Mouse (Mus musculus): ENCODE results near the gene Rabep2. TPM values are rescaled to one million over a fixed set of nuclear protein-coding genes. Genes with fewer than 3 reads are reported as not detected.
A peak's percentile ranks its signal among the peaks of the same experiment; 100 is the strongest.

The Rabep2 gene
- total RNA-seq, 2 experiments from 2014 or later: 7.5 to 9.0 TPM

GRCm38 (mm10) chr7:126428154-126428553 lies 405 bp upstream of the Rabep2 start:
- intact Hi-C loops (cut with DNase I): loop anchor here (2.0 kb wide), 2 partner anchors 29 to 47 kb away; partner anchors contain the start of gene Sh2b1
- no peak for DNase-seq

DNA sequence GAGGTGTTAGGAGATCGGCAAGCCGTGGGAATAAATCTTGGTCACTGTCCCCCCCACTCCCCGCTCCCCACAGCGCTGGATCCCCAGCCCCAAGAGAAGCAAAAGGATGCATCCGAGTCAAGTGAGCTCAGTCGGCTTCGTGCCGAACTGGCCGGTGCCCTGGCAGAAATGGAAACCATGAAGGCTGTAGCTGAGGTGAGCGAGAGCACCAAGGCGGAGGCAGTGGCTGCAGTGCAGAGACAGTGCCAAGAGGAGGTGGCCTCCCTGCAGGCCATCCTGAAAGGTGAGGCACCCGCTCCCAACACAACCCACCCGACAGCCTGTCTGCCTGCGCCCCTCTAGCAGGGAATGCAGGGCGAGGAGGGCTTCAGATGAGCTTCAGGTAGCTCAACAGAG lies 942 bp downstream of the Rabep2 start:
- intact Hi-C loops (cut with DNase I): loop anchor here (2.0 kb wide), 2 partner anchors 31 to 45 kb away; partner anchors contain the start of gene Sh2b1
- DNase-seq: no peak

GRCm38 (mm10) chr7:126430167-126430566 lies 1.6 kb downstream of the Rabep2 start:
- DNase-seq: no peak
- intact Hi-C loops (cut with DNase I): no loop called here

DNA sequence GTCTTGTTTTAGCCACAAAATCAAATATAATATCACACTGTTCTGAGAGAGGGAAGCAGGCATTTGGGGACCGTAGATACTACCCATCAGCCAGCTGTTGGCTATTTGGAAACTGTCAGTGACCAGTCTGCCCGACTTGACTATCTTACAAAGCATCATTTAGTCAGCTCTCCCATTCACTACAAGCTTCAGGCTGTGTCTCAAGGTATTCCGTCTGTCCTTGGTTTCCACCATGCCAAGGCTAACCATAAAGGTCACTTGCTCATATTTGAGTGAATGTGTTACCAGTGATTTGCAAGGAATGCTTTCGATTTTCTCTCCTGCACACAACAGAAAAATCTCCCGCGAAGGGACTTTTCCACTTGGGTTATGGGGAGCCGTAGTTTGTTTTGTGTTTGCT lies 6.2 kb downstream of the Rabep2 start:
- intact Hi-C loops (cut with DNase I): no loop called here
- no peak for DNase-seq

DNA sequence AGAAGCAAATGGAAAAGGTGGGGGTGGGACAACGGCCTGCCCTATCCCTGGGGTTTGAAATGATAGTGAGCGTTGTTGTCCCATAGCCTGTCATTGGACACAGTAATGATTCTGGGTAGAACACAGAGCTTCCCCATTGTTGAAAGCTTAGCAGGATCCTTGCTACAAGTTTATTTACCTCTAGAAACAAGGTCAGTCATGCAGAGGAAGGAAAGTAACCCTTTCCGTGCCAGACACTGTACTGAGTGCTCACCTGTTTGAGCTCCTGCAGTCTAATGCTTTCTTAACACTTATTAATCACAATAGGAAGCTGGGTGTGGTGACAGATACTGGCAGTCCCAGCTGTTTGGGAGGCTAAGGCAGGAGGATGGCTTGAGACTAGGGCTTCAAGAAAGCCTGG lies 7.2 kb downstream of the Rabep2 start:
- intact Hi-C loops (cut with DNase I): loop anchor here (2.0 kb wide), 1 partner anchor 31 kb away; no protein-coding TSS in a partner anchor
- DNase-seq: no peak

DNA sequence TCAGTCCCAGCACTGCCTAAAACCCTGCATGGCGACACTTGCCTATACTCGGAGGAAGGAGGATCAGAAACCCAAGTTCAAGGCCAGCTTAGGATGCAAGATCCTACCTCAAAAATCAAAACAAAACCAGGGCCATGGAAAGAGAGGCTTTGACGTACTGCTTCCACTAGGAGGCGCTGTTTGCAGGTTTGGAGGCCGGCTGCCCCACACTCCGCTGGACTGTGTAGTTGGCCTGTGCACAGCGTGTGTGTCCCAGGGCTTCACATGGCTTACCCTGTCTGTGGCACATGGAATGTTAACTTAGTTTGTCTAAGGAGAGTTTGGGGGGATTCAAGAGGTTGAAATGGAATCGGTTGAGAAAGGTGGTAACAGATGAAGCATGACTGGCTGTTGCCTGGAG lies 8.3 kb downstream of the Rabep2 start:
- intact Hi-C loops (cut with DNase I): loop anchor here (2.0 kb wide), 1 partner anchor 30 kb away; no protein-coding TSS in a partner anchor
- DNase-seq: peak; percentile 62 to 73

DNA sequence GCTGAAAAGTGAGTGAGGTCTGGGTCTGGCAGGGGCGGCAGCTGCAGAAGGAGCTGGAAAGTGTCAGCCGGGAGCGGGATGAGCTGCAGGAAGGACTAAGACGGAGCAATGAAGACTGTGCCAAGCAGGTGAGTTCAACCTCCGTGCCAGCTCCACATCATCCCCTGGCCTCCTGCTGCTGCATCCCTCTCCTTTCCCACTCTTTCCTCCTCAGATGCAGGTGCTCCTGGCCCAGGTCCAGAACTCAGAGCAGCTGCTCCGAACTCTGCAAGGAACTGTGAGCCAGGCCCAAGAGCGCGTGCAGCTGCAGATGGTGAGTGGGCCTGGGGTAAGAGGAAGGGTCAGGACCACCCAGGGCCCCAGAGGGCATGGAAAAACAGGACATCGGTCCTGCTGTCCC lies 11.6 kb downstream of the Rabep2 start:
- intact Hi-C loops (cut with DNase I): no loop called here
- DNase-seq: no peak

DNA sequence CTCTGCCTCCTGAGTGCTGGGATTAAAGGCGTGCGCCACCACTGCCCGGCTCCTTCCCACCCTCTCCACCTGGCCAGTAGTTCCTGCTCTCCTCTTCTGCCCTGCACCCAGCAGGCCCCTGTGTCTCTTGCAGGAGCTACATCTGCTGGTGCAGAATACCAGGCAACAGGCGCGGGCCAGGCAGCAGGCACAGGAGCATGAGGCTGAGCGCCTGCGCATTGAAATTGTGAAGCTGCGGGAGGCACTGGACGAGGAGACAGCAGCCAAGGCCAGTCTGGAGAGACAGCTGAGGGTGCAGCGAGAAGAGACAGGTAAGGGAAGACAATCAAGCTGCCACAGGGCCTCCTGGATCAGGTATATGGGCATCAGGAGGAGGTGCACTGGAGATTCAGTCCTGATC lies 15.4 kb downstream of the Rabep2 start:
- DNase-seq: no peak
- intact Hi-C loops (cut with DNase I): no loop called here

- no peak for DNase-seq
- intact Hi-C loops (cut with DNase I): no loop called here
These were observed 16.0 kb downstream of the Rabep2 start for GRCm38 (mm10) chr7:126444536-126444935.

GRCm38 (mm10) chr7:126445104-126445815 lies 16.7 kb downstream of the Rabep2 start:
- intact Hi-C loops (cut with DNase I): no loop called here
- no peak for DNase-seq

DNA sequence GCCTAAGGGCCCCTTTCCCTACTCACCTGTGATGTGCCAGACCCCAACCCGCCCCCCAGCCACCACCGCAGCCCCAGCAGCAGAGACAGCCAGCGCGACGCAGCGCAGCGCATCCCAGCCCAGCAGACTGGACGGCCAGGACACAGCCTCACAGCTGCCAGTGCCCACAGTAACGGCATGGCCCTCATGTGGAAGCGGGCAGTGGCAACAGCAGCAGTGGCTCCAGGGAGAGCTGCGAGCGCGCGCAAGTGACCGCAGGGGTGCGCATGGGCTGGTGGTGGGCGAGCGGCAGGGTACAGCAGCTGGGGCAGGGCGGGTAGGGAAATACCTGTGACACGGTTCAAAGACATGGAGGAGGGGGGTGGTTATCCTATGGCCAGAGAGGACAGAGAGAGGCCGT lies 17.7 kb downstream of the Rabep2 start:
- intact Hi-C loops (cut with DNase I): no loop called here
- DNase-seq: no peak

GRCm38 (mm10) chr7:126448481-126448880 lies 19.9 kb downstream of the Rabep2 start:
- DNase-seq: no peak
- intact Hi-C loops (cut with DNase I): no loop called here

- intact Hi-C loops (cut with DNase I): no loop called here
- no peak for DNase-seq
These were observed 21.4 kb downstream of the Rabep2 start for GRCm38 (mm10) chr7:126449991-126450390.

DNA sequence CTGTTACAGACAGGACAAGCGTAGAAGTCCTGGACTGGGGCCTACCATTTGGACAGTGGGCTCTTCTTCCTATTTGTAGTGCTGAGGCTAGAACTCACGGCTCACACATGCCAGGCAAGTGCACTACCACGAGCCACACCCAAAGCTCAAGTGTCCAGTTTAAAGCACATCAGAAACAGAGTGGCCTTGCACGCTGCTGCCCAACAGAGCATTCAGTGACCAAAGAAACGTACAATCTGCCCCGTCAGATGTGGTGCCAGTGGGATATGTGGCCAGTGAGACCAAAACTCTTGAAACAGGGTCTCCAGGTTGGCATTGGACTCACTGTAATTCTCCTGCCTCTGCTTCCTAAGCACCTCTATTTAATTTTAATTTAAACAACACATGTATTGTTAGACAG lies 22.1 kb downstream of the Rabep2 start:
- intact Hi-C loops (cut with DNase I): no loop called here
- no peak for DNase-seq

DNA sequence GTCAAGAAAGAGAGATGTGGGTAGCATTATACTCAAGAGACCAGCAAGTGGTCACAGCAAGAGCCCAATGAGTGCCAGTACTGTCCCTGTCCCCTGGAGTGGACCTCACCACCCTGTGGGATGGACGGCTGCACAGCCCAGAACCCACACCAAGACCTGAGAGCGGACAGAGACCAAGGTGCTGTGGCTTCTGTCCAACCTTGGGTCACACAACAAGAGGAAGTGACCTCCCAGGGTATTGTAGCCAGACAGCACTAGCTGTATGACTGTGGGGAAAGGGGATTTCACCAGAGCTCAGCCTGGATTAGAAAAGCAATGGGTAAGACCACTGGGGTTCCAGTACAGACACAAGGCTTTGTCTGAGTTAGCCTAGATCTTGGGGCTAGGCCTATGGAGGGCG lies 23.7 kb downstream of the Rabep2 start:
- intact Hi-C loops (cut with DNase I): no loop called here
- no peak for DNase-seq

DNA sequence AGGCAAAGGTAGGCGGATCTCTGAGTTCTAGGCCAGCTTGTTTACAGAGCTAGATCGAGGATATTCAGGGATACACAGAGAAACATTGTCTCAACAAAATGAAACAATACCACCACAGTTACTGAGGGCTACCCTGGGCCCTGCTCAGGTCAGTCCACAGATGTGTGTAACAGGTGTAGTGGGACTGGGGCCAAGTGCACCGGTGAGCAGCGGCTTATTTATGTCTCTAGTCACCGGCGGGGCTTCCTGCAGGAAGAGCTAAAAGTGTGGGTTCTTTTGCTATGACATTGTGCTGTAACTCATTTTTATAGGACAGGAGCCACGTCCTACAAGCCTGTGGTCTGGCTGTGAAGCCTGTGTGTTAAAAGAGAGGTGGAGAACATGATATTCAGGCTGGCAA lies 25.3 kb downstream of the Rabep2 start:
- DNase-seq: no peak
- intact Hi-C loops (cut with DNase I): no loop called here

- no peak for DNase-seq
- intact Hi-C loops (cut with DNase I): no loop called here
These were observed 26.7 kb downstream of the Rabep2 start for GRCm38 (mm10) chr7:126455242-126455641.

DNA sequence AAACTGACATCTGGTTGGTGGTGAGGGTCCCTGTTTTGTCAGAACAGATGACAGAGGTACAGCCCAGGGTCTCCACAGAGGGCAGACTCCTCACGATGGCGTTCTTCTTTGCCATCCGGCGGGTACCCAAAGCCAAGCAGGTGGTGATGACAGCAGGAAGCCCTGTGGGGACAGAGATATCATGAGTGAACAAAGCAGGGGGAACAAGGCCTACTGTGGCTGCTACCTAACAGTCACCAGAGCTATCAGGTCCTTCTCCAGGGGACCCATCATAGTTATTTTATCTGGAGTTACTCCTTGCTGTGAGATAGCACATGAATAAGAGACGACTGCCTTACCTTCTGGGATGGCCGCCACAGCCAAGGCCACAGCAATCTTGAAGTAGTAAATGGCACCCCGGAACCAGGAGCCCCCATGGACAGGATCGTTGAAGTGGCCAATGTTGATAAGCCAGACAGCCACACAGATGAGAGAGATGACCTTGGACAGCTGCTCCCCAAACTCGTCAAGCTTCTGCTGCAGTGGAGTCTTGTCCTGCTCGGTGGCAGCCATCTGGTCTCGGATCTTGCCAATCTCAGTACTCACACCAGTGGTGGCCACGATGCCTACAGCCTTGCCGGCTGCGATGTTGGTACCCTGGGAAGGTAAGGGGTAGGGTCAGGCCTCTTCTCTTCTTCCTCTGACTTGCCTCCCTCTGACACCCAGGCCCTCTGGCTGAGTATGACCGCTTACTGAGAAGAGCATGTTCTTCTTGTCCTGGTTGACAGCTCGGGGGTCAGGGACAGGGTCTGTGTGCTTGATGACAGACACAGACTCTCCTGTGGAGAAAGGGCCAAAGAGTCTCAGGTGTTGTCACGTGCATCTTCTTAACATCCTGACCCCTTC lies 28.1 kb downstream of the Rabep2 start:
- intact Hi-C loops (cut with DNase I): no loop called here
- no peak for DNase-seq

DNA sequence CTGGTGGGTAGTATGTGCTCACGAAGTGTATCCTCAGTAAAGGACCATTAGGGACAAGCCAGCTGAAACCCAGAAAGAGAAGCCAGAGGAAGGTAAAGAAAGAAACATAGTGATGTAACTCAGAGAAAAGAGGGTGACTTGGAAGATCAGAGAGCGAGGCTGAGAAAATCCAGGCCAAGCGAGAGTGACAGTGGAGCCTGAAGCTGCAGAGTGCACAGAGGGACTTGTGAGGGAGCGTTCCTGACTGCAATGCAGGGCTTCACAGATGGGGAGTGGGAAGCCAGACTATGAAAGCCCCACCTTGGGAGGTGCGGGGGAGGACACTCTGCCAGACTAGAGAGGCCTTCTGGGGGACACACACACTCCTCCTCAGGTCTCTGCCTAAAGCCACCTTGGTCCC lies 29.7 kb downstream of the Rabep2 start:
- DNase-seq: no peak
- intact Hi-C loops (cut with DNase I): no loop called here

GRCm38 (mm10) chr7:126458844-126459618 lies 30.5 kb downstream of the Rabep2 start:
- DNase-seq: no peak
- intact Hi-C loops (cut with DNase I): no loop called here
